ENCODE assay signal across 9 mouse cellular contexts in genomic region chr8:94354571-94354970, GRCm38 (mm10). TPM values are rescaled to one million over a fixed set of nuclear protein-coding genes. Genes with fewer than 3 reads are reported as not detected.
DNase-seq lines count a peak whose midpoint lies in the region; ATAC-seq and TF ChIP-seq lines count a peak whose summit lies in the region.
"Had no signal": no experiment of that assay in that cellular context is flagged by ENCODE, and none has a peak within 500 bp of the region (broad histone marks: within the 10 kb centered on the region; RNA-seq: fewer than 3 reads in every experiment).

No protein-coding gene starts in this region.

- peaks cover 5% of the 10 kb centered on the region for H3K4me1 ChIP-seq in kidney, embryonic 16.5 days (ENCODE audit: insufficient read depth, low read length)
- H3K4me1 ChIP-seq in kidney, postnatal 0 days (replicated peaks; ENCODE audit: insufficient read depth, low read length): no peaks in the 10 kb centered on the region
- no peaks in the 10 kb centered on the region for H3K4me1 ChIP-seq in forebrain, embryonic 11.5 days (replicated peaks; ENCODE audit: control insufficient read depth, insufficient read depth, low read length)
- H3K4me1 ChIP-seq in forebrain, embryonic 15.5 days: 0 out of 2 replicates have a peak, but pooled peaks cover 4% of the 10 kb centered on the region

- no peaks in the 10 kb centered on the region for H3K36me3 ChIP-seq in kidney, embryonic 16.5 days (ENCODE audit: insufficient read depth, low read length)
- H3K36me3 ChIP-seq in kidney, postnatal 0 days (ENCODE audit: insufficient read depth, low read length): no peaks in the 10 kb centered on the region
- H3K36me3 ChIP-seq in forebrain, embryonic 11.5 days (ENCODE audit: control insufficient read depth, insufficient read depth, low read length): no peaks in the 10 kb centered on the region
- H3K36me3 ChIP-seq in forebrain, embryonic 15.5 days: no peaks in the 10 kb centered on the region

- DNase-seq in kidney, adult 8-10 months: peak; percentile 54 to 57
- DNase-seq in kidney, postnatal 0 days (ENCODE audit: low spot score): no peak
- peak; percentile 73 for DNase-seq in naive thymus-derived CD4-positive, alpha-beta T cell, adult 2 months (ENCODE audit: low read depth)
- peak; percentile 67 for DNase-seq in thymus, postnatal 4 days
- DNase-seq in urinary bladder, postnatal 25 days (ENCODE audit: low spot score): no peak
- DNase-seq in forebrain, embryonic 11.5 days (ENCODE audit: low spot score): no peak
- DNase-seq: midbrain, embryonic 14.5 days had no signal

- no peaks in the 10 kb centered on the region for H3K27me3 ChIP-seq in kidney, embryonic 16.5 days (ENCODE audit: insufficient read depth, low read length)
- no peaks in the 10 kb centered on the region for H3K27me3 ChIP-seq in kidney, postnatal 0 days (ENCODE audit: insufficient read depth, low read length)
- no peaks in the 10 kb centered on the region for H3K27me3 ChIP-seq in forebrain, embryonic 11.5 days (ENCODE audit: control insufficient read depth, insufficient read depth, low read length)
- H3K27me3 ChIP-seq in forebrain, embryonic 15.5 days: no peaks in the 10 kb centered on the region

- H3K4me3 ChIP-seq in kidney, embryonic 16.5 days (ENCODE audit: low read length): no peak overlapping the region
- H3K4me3 ChIP-seq in kidney, postnatal 0 days (replicated peaks; ENCODE audit: low read depth, low read length): no peak overlapping the region
- no peak overlapping the region for H3K4me3 ChIP-seq in forebrain, embryonic 11.5 days (ENCODE audit: low read depth, low read length)
- no peak overlapping the region for H3K4me3 ChIP-seq in forebrain, embryonic 15.5 days

- H3K4me2 ChIP-seq in kidney, embryonic 16.5 days (replicated peaks; ENCODE audit: low read depth, low read length): no peak overlapping the region
- no peak overlapping the region for H3K4me2 ChIP-seq in kidney, postnatal 0 days (ENCODE audit: low read length)
- no peak overlapping the region for H3K4me2 ChIP-seq in forebrain, embryonic 11.5 days (ENCODE audit: low read depth, low read length, severe bottlenecking)
- no peak overlapping the region for H3K4me2 ChIP-seq in forebrain, embryonic 15.5 days (replicated peaks)

- ATAC-seq in kidney, embryonic 16.5 days (ENCODE audit: low FRiP score, low TSS enrichment): no peak
- ATAC-seq in kidney, postnatal 0 days (replicated peaks; ENCODE audit: low FRiP score, low read depth): peak; percentile 26; the same call in 1 of the 2 replicates
- no peak for ATAC-seq in forebrain, embryonic 11.5 days (replicated peaks; ENCODE audit: low FRiP score)
- ATAC-seq in forebrain, embryonic 15.5 days (replicated peaks): no peak

- TF ChIP-seq CTCF in kidney, postnatal 0 days (IDR thresholded peaks at IDR 0.05; ENCODE audit: low read depth): no peak

- no peak overlapping the region for H3K27ac ChIP-seq in kidney, embryonic 16.5 days (ENCODE audit: low read length)
- peak overlapping the region; percentile 86 for H3K27ac ChIP-seq in kidney, postnatal 0 days
- no peak overlapping the region for H3K27ac ChIP-seq in forebrain, embryonic 11.5 days (ENCODE audit: low read depth, low read length)
- no peak overlapping the region for H3K27ac ChIP-seq in forebrain, embryonic 15.5 days (replicated peaks)

- H3K9me3 ChIP-seq in kidney, embryonic 16.5 days (ENCODE audit: low read length): no peaks in the 10 kb centered on the region
- no peaks in the 10 kb centered on the region for H3K9me3 ChIP-seq in kidney, postnatal 0 days (replicated peaks; ENCODE audit: low read length)
- no peaks in the 10 kb centered on the region for H3K9me3 ChIP-seq in forebrain, embryonic 11.5 days (ENCODE audit: control insufficient read depth, low read length)
- H3K9me3 ChIP-seq in forebrain, embryonic 15.5 days: no peaks in the 10 kb centered on the region

- 54% methylated on average over 4 of the region's 4 CpGs for WGBS in kidney, embryonic 16.5 days
- 51% methylated on average over 4 of the region's 4 CpGs for WGBS in kidney, postnatal 0 days
- WGBS in forebrain, embryonic 11.5 days: 78% methylated on average over 4 of the region's 4 CpGs
- WGBS in forebrain, embryonic 15.5 days: 88% methylated on average over 4 of the region's 4 CpGs

- H3K9ac ChIP-seq in kidney, embryonic 16.5 days (replicated peaks; ENCODE audit: low read length): no peak overlapping the region
- H3K9ac ChIP-seq in kidney, postnatal 0 days (ENCODE audit: low read depth, low read length): no peak overlapping the region
- H3K9ac ChIP-seq in forebrain, embryonic 11.5 days (ENCODE audit: low read length): no peak overlapping the region
- no peak overlapping the region for H3K9ac ChIP-seq in forebrain, embryonic 15.5 days (replicated peaks)

RNA-seq across cellular contexts. Expression of gene Slc12a3, which starts 25.6 kb away (rescaled TPM):
- polyA plus RNA-seq in kidney, embryonic 16.5 days (2015; fragmentation: Nextera tagmentation; extraction: Ambion mirVana): 14.5 and 16.6 TPM in 2 replicates
- 44.6 and 45.6 TPM in 2 replicates for polyA plus RNA-seq in kidney, postnatal 0 days (2015; fragmentation: Nextera tagmentation; extraction: Ambion mirVana)
- not detected in 2 replicates for polyA plus RNA-seq in forebrain, embryonic 11.5 days (2014; fragmentation: Nextera tagmentation; extraction: Ambion mirVana)
- polyA plus RNA-seq in forebrain, embryonic 15.5 days (2015; fragmentation: Nextera tagmentation; extraction: Ambion mirVana): not detected in 2 replicates

RNA-seq across cellular contexts. Expression of gene Herpud1, which starts 31.7 kb away (rescaled TPM):
- 82.9 and 87.9 TPM in 2 replicates for polyA plus RNA-seq in kidney, embryonic 16.5 days (2015; fragmentation: Nextera tagmentation; extraction: Ambion mirVana)
- 95.8 and 100 TPM in 2 replicates for polyA plus RNA-seq in kidney, postnatal 0 days (2015; fragmentation: Nextera tagmentation; extraction: Ambion mirVana)
- 52.6 and 56.9 TPM in 2 replicates for polyA plus RNA-seq in forebrain, embryonic 11.5 days (2014; fragmentation: Nextera tagmentation; extraction: Ambion mirVana)
- 62.5 and 66.5 TPM in 2 replicates for polyA plus RNA-seq in forebrain, embryonic 15.5 days (2015; fragmentation: Nextera tagmentation; extraction: Ambion mirVana)

Comparison
In these comparisons a context has a peak if more than half of its experiments do, and no peak if none do; other contexts are left out.
1. DNase-seq: peak in kidney, adult 8-10 months (2 of 2), naive thymus-derived CD4-positive, alpha-beta T cell, adult 2 months (single experiment) and thymus, postnatal 4 days (single experiment); none in kidney, postnatal 0 days (single experiment), urinary bladder, postnatal 25 days (single experiment) and forebrain, embryonic 11.5 days (single experiment).
2. RNA of gene Slc12a3, which starts 25.6 kb away (polyA plus RNA-seq): 44.6 to 45.6 TPM in kidney, postnatal 0 days and 14.5 to 16.6 TPM in kidney, embryonic 16.5 days; not detected in forebrain, embryonic 15.5 days and not detected in forebrain, embryonic 11.5 days; every median in the first group is over 10 times any median in the second.